Mouse (Mus musculus) CH12.LX (cell line): ENCODE measurements around the gene C1ql4.

ENCODE experiments used
- CHD2 ChIP-seq: IDR thresholded peaks from 2 replicates; pipeline ENCODE4 v1.6.1; 2011; ENCODE audit warnings: low read length, improper control_type of control experiment
- CTCF ChIP-seq, 2 experiments: IDR thresholded peaks in 1 of 2; conservative IDR thresholded peaks in 1 of 2; 2 replicates each; pipeline ENCODE4 v1.5.1; 2011 to 2012; ENCODE audit warnings: low read depth in 2 of 2, low read length in 2 of 2, improper control_type of control experiment in 1 of 2, inconsistent platforms in 1 of 2, mild to moderate bottlenecking in 1 of 2, moderate library complexity in 1 of 2
- E2F4 ChIP-seq: IDR thresholded peaks from 2 replicates; pipeline ENCODE4 v1.6.1; 2011; ENCODE audit warnings: low read depth, low read length, improper control_type of control experiment; ENCODE audit not compliant: insufficient replicate concordance
- IRF4 ChIP-seq: IDR thresholded peaks from 2 replicates; pipeline ENCODE4 v1.6.1; 2014; ENCODE audit warnings: low read depth, mild to moderate bottlenecking, inconsistent platforms, low read length, improper control_type of control experiment
- MAX ChIP-seq: IDR thresholded peaks from 2 replicates; pipeline ENCODE4 v1.6.1; 2011; ENCODE audit warnings: low read length, improper control_type of control experiment
- MAZ ChIP-seq: IDR thresholded peaks from 2 replicates; pipeline ENCODE4 v1.6.1; 2012; ENCODE audit warnings: low read depth, mild to moderate bottlenecking, inconsistent platforms, low read length, improper control_type of control experiment, moderate library complexity
- MYC ChIP-seq: IDR thresholded peaks from 2 replicates; pipeline ENCODE4 v1.6.1; 2011; ENCODE audit warnings: low read depth, mild to moderate bottlenecking, improper control_type of control experiment, low read length
- POLR2A ChIP-seq: IDR thresholded peaks from 2 replicates; pipeline ENCODE4 v1.6.1; 2011; ENCODE audit warnings: low read depth, mild to moderate bottlenecking, improper control_type of control experiment, low read length
- POLR2AphosphoS2 ChIP-seq: IDR thresholded peaks from 2 replicates; pipeline ENCODE4 v1.6.1; 2011; ENCODE audit warnings: low read depth, low read length, improper control_type of control experiment
- RAD21 ChIP-seq: IDR thresholded peaks from 2 replicates; pipeline ENCODE4 v1.6.1; 2011; ENCODE audit warnings: low read depth, mild to moderate bottlenecking, low read length, improper control_type of control experiment, moderate library complexity
- TBP ChIP-seq: conservative IDR thresholded peaks from 2 replicates; pipeline ENCODE4 v1.6.1; 2011; ENCODE audit warnings: low read depth, low read length, improper control_type of control experiment
- TCF12 ChIP-seq: IDR thresholded peaks from 2 replicates; pipeline ENCODE4 v1.6.1; 2014; ENCODE audit warnings: low read depth, mild to moderate bottlenecking, inconsistent platforms, low read length, improper control_type of control experiment
- UBTF ChIP-seq: IDR thresholded peaks from 2 replicates; pipeline ENCODE4 v1.6.1; 2012; ENCODE audit warnings: low read depth, mild to moderate bottlenecking, inconsistent platforms, low read length, improper control_type of control experiment, moderate library complexity
- ZMIZ1 ChIP-seq: IDR thresholded peaks from 2 replicates; pipeline ENCODE4 v1.6.1; 2012; ENCODE audit warnings: low read depth, mild to moderate bottlenecking, inconsistent platforms, low read length, improper control_type of control experiment

DNA sequence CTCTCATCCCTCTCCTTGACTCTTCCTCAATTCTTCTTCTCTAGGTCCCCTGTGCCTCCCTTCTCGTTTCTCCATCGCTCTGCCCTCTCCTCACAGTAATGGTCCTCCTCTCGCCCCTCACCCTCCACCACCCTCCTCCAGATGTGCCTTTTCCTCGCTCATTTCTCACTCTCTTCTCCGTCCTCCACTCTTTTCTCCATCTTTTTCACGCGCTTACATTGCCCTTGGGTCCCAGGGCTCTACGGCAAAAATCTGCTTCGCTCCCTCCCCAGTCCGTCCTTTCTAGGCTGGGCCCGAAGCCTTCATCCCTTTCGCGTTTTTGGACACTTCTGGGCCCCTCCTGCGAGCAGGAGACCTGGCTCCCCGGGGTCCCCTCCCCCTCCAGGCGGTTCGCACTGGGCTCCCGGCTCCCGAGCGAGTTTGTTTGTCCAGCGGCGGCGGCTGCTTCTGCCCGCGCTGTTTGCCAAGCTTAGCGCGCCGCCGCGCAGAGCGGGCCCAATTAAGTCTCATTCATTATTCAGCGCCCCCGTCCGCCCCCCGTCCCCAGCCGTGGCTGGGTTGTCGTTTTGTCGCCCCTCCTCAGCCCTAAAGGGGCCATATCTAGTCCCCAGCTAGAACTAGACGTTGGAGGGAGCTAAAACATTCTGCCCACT is 10.3 kb upstream of the C1ql4 start:
- TF ChIP-seq MAZ (no peak), RAD21 (no peak), E2F4 (no peak), POLR2A (no peak), POLR2AphosphoS2 (no peak), MYC (no peak), TBP (no peak), CTCF (conservative IDR thresholded peaks at IDR 0.05 in 1 of 2, IDR thresholded peaks at IDR 0.05 in 1 of 2; ENCODE audit: low read depth in 2 of 2, low read length in 2 of 2) (no peak), ZMIZ1 (no peak), TCF12 (no peak), MAX (no peak), UBTF (no peak), CHD2 (no peak), IRF4 (no peak)
